Mouse (Mus musculus) CH12.LX (cell line): ENCODE results near the gene Rnf6. TPM values are rescaled to one million over a fixed set of nuclear protein-coding genes. Genes with fewer than 3 reads are reported as not detected.

Experiments used
- DNase-seq: peaks from one replicate; pipeline ENCODE4 v3.0.0-alpha.2; 2013; ENCODE audit errors: extremely low read depth
- H3K27ac ChIP-seq: 2 replicates; pipeline ENCODE4 v1.5.1; 2012; ENCODE audit warnings: low read depth, mild to moderate bottlenecking, control low read depth, moderate library complexity; ENCODE audit not compliant: insufficient read depth
- H3K27me3 ChIP-seq: replicated peaks from 2 replicates; pipeline ENCODE3; 2012; ENCODE audit warnings: inconsistent platforms
- H3K36me3 ChIP-seq, 2 experiments: replicated peaks in 1 of 2; 2 replicates each; pipeline versions ENCODE3 to v1.6.1; 2012; ENCODE audit warnings: inconsistent platforms in 1 of 2, low read length in 1 of 2, mild to moderate bottlenecking in 1 of 2, mixed read lengths in 1 of 2, moderate library complexity in 1 of 2; ENCODE audit not compliant: control insufficient read depth in 1 of 2, insufficient read depth in 1 of 2
- H3K4me1 ChIP-seq, 2 experiments: 2 replicates each; pipeline ENCODE4 v1.6.1; 2012; ENCODE audit warnings: inconsistent platforms in 1 of 2, moderate library complexity in 1 of 2; ENCODE audit not compliant: insufficient read depth in 2 of 2, control insufficient read depth in 1 of 2
- H3K4me2 ChIP-seq: 2 replicates; pipeline ENCODE4 v1.6.1; 2012; ENCODE audit warnings: low read depth, mild to moderate bottlenecking, control low read depth; ENCODE audit not compliant: poor library complexity, insufficient read depth, severe bottlenecking
- H3K4me3 ChIP-seq, 3 experiments: fragments of 150-350 bp in 1 of 3; sonication (generic) in 1 of 3; replicated peaks in 1 of 3; 2 replicates each; pipeline versions ENCODE3 to v1.5.1; 2011 to 2012; ENCODE audit warnings: low read depth in 2 of 3, low read length in 2 of 3, mild to moderate bottlenecking in 2 of 3, moderate library complexity in 2 of 3, control low read depth in 1 of 3, improper control_type of control experiment in 1 of 3, inconsistent platforms in 1 of 3, mixed read lengths in 1 of 3; ENCODE audit not compliant: poor library complexity in 1 of 3
- H3K79me2 ChIP-seq: replicated peaks from 2 replicates; pipeline ENCODE4 v1.6.1; 2012; ENCODE audit warnings: mild to moderate bottlenecking, moderate library complexity; ENCODE audit not compliant: control insufficient read depth, poor library complexity, insufficient read depth, severe bottlenecking; ENCODE audit errors: extremely low read depth
- H3K9ac ChIP-seq: 2 replicates; pipeline ENCODE4 v1.6.1; 2012; ENCODE audit warnings: low read depth, mild to moderate bottlenecking, control low read depth, moderate library complexity; ENCODE audit not compliant: insufficient read depth
- H3K9me3 ChIP-seq: replicated peaks from 2 replicates; pipeline ENCODE3; 2012; ENCODE audit warnings: low read length, inconsistent platforms, mixed read lengths
- E2F4 ChIP-seq: IDR thresholded peaks from 2 replicates; pipeline ENCODE4 v1.6.1; 2011; ENCODE audit warnings: low read depth, low read length, improper control_type of control experiment; ENCODE audit not compliant: insufficient replicate concordance
- GABPA ChIP-seq: IDR thresholded peaks from 2 replicates; pipeline ENCODE4 v1.6.1; 2012; ENCODE audit warnings: low read depth, low read length, improper control_type of control experiment, inconsistent platforms; ENCODE audit not compliant: insufficient replicate concordance
- IRF4 ChIP-seq: IDR thresholded peaks from 2 replicates; pipeline ENCODE4 v1.6.1; 2014; ENCODE audit warnings: low read depth, mild to moderate bottlenecking, inconsistent platforms, low read length, improper control_type of control experiment
- KAT2A ChIP-seq: IDR thresholded peaks from 2 replicates; pipeline ENCODE4 v1.6.1; 2012; ENCODE audit warnings: low read length, improper control_type of control experiment, inconsistent platforms; ENCODE audit not compliant: insufficient replicate concordance
- MAFK ChIP-seq: IDR thresholded peaks from 2 replicates; pipeline ENCODE4 v1.6.1; 2011; ENCODE audit warnings: low read length, improper control_type of control experiment; ENCODE audit not compliant: insufficient replicate concordance
- NELFE ChIP-seq: IDR thresholded peaks from 2 replicates; pipeline ENCODE4 v1.6.1; 2011; ENCODE audit warnings: low read depth, low read length, improper control_type of control experiment
- NRF1 ChIP-seq: IDR thresholded peaks from 2 replicates; pipeline ENCODE4 v1.6.1; 2014; ENCODE audit warnings: low read depth, mild to moderate bottlenecking, inconsistent platforms, low read length, improper control_type of control experiment, moderate library complexity
- PAX5 ChIP-seq: IDR thresholded peaks from 2 replicates; pipeline ENCODE4 v1.6.1; 2012; ENCODE audit warnings: low read length, inconsistent platforms, mixed read lengths
- POLR2A ChIP-seq: IDR thresholded peaks from 2 replicates; pipeline ENCODE4 v1.6.1; 2011; ENCODE audit warnings: low read depth, mild to moderate bottlenecking, improper control_type of control experiment, low read length
- RAD21 ChIP-seq: IDR thresholded peaks from 2 replicates; pipeline ENCODE4 v1.6.1; 2011; ENCODE audit warnings: low read depth, mild to moderate bottlenecking, low read length, improper control_type of control experiment, moderate library complexity
- RCOR1 ChIP-seq: conservative IDR thresholded peaks from 2 replicates; pipeline ENCODE4 v1.6.1; 2012; ENCODE audit warnings: low read depth, mild to moderate bottlenecking, inconsistent platforms, low read length, improper control_type of control experiment
- UBTF ChIP-seq: IDR thresholded peaks from 2 replicates; pipeline ENCODE4 v1.6.1; 2012; ENCODE audit warnings: low read depth, mild to moderate bottlenecking, inconsistent platforms, low read length, improper control_type of control experiment, moderate library complexity
- ZMIZ1 ChIP-seq: IDR thresholded peaks from 2 replicates; pipeline ENCODE4 v1.6.1; 2012; ENCODE audit warnings: low read depth, mild to moderate bottlenecking, inconsistent platforms, low read length, improper control_type of control experiment
- ZNF384 ChIP-seq: IDR thresholded peaks from 2 replicates; pipeline ENCODE4 v1.6.1; 2012; ENCODE audit warnings: low read depth, low read length, improper control_type of control experiment, inconsistent platforms
- dilution Hi-C: fragments of 300-500 bp; cut with MboI; formaldehyde crosslinking; loops from 2 replicates; pipeline ENCODE4 v1.14.3; 2020; ENCODE audit warnings: low sequenced_read_pairs; ENCODE audit not compliant: extremely low pct_unique_long_range_greater_than_20kb, extremely low pct_ligation_motif_present
- in situ Hi-C: fragments of 300-500 bp; cut with MboI; formaldehyde crosslinking; loops from 3 replicates; pipeline ENCODE4 v1.14.3; 2019; ENCODE audit warnings: low sequenced_read_pairs, low pct_ligation_motif_present, low pct_unique_long_range_greater_than_20kb, mixed read lengths
- polyA plus RNA-seq: library from polyadenylated mRNA; unstranded; fragments of >175 nt; gene quantifications from 2 replicates; pipeline ENCODE4 v1.2.1, GENCODE M21; 2012; ENCODE audit warnings: low read depth; ENCODE audit not compliant: insufficient read length
- total RNA-seq, 2 experiments: library from RNA; depleted of rRNA; stranded (reverse); fragments of 300-350 nt in 1 of 2; fragments of >200 nt in 1 of 2; gene quantifications; 2 replicates each; pipeline ENCODE4 v1.2.3; 2012 to 2014

Gene Rnf6
- total and polyA plus RNA-seq, 3 experiments = 15.9 to 22.7 (median 20.7) TPM

DNA sequence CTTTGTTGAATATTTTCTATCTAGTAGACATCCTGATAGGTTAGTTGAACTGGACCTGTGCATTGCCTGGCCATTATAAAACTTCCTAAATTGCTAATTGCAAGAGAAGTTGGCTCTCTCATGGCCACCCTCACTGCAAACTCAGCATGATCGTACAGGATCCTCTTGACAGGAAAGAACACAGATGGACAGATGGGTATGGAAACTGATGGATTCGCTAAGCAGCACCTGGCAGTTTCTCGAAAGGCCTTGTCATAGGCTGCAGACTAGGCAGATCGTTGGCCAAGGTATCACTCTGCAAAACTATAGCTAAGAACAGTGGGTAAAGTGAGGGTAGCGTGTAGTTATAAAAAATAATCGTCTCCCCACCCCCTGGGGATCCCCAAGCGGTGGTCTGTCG lies 28.0 kb downstream of the Rnf6 start:
- TF ChIP-seq ZMIZ1 = no peak
- no peak for TF ChIP-seq RCOR1
- no peak for TF ChIP-seq E2F4
- no peak for TF ChIP-seq RAD21
- TF ChIP-seq KAT2A = no peak
- TF ChIP-seq NRF1 = no peak
- no peak for TF ChIP-seq IRF4
- TF ChIP-seq POLR2A = no peak
- no peak for TF ChIP-seq ZNF384
- no peak for TF ChIP-seq UBTF
- no peak for TF ChIP-seq PAX5
- Histone ChIP-seq H3K79me2 (no peaks in the 10 kb centered on the region), H3K36me3 (peaks cover 0 to 6% of the 10 kb centered on the region in 2 experiments), H3K4me2 (no peak overlapping the region), H3K4me3 (no peak overlapping the region), H3K4me1 (no peaks in the 10 kb centered on the region), H3K9ac (no peak overlapping the region), H3K27ac (no peak overlapping the region), H3K27me3 (no peaks in the 10 kb centered on the region), H3K9me3 (no peaks in the 10 kb centered on the region)
- in situ Hi-C loops = loop anchor here (10.0 to 25.0 kb wide), 2 partner anchors 111 to 269 kb away; no protein-coding TSS in a partner anchor
- no peak for DNase-seq
- dilution Hi-C loops = no loop called here

DNA sequence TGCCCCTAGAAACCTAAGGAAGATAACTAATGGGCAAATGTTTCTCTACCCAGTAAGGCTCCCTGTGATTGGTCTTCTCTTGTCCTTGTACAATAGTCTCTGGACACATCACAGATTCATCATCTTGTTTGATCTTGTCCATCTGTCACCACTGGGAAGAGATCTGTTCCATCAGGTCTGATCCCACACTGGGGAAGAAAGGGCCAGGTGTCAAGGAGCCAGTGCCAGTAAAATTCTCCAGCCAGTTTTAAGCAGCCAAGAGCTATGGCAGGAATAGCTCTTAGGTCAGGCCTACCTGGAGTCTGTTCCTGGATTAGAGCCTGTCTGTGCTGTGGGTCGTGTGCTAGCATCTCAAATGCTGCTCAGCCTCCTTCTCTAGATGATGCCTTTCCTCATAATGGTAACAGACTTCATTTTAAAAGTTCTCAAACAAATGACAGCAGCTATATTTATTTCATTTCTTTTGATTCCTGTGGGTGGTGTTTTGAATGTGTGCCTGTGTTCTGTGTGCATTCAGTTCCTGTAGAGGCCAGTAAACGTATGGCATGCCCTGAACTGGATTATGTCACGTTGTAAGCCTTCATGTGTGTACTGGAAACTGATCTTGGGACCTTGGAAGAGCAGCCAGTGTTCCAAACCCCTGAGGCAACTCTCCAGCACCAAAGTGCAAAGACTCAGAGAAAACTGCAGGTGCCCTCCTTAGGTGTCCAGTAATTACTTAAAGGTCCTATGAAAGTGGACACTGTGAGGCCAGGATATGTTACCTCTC lies 30.7 kb downstream of the Rnf6 start:
- dilution Hi-C loops (no loop called here), in situ Hi-C loops (loop anchor here (10.0 to 25.0 kb wide), 2 partner anchors 114 to 272 kb away; no protein-coding TSS in a partner anchor)
- TF ChIP-seq MAFK (no peak), GABPA (no peak), NELFE (no peak)

More for the DNA sequence above, 30.7 kb downstream of the Rnf6 start:
- no peak overlapping the region for H3K9ac ChIP-seq
- H3K79me2 ChIP-seq = no peaks in the 10 kb centered on the region
- no peak overlapping the region for H3K27ac ChIP-seq
- no peak overlapping the region for H3K4me2 ChIP-seq
- no peaks in the 10 kb centered on the region for H3K9me3 ChIP-seq
- H3K4me1 ChIP-seq = no peaks in the 10 kb centered on the region
- H3K36me3 ChIP-seq = no peaks in the 10 kb centered on the region
- no peak for DNase-seq
- H3K27me3 ChIP-seq = no peaks in the 10 kb centered on the region
- H3K4me3 ChIP-seq = no peak overlapping the region
